Mouse (Mus musculus): ENCODE measurements at regions not wholly inside any gene's neighbourhood (a gene's known extent, or its start where the extent isn't known, plus 50 kb on each side); places are given as distances from the start of the nearest gene placed in this dataset.

GRCm38 (mm10) chr5:43088650-43089397 lies 144.1 kb upstream of the Cpeb2 start:
- in situ Hi-C loops (cut with MboI, MseI) = no loop called here

- in situ Hi-C loops (cut with MboI, MseI) = no loop called here
Observed at GRCm38 (mm10) chr5:43089475-43089874, 143.5 kb upstream of the Cpeb2 start.

GRCm38 (mm10) chr5:43089941-43090340 lies 143.0 kb upstream of the Cpeb2 start:
- in situ Hi-C loops (cut with MboI, MseI) = no loop called here

GRCm38 (mm10) chr5:43093647-43094326 lies 139.2 kb upstream of the Cpeb2 start:
- in situ Hi-C loops (cut with MboI, MseI) = no loop called here

GRCm38 (mm10) chr5:43094329-43094898 lies 138.6 kb upstream of the Cpeb2 start:
- in situ Hi-C loops (cut with MboI, MseI) = no loop called here

- in situ Hi-C loops (cut with MboI, MseI) = no loop called here
Observed at GRCm38 (mm10) chr5:43102000-43102459, 130.9 kb upstream of the Cpeb2 start.

GRCm38 (mm10) chr5:43102590-43102989 lies 130.4 kb upstream of the Cpeb2 start:
- in situ Hi-C loops (cut with MboI, MseI) = no loop called here

- in situ Hi-C loops (cut with MboI, MseI) = no loop called here
Observed at GRCm38 (mm10) chr5:43103728-43104127, 129.2 kb upstream of the Cpeb2 start.

GRCm38 (mm10) chr5:43105528-43105927 lies 127.4 kb upstream of the Cpeb2 start:
- in situ Hi-C loops (cut with MboI, MseI) = no loop called here

- in situ Hi-C loops (cut with MboI, MseI) = no loop called here
Observed at GRCm38 (mm10) chr5:43107436-43108259, 125.3 kb upstream of the Cpeb2 start.

- in situ Hi-C loops (cut with MboI, MseI) = no loop called here
Observed at GRCm38 (mm10) chr5:43108260-43108589, 124.7 kb upstream of the Cpeb2 start.

GRCm38 (mm10) chr5:43110122-43110521 lies 122.8 kb upstream of the Cpeb2 start:
- in situ Hi-C loops (cut with MboI, MseI) = no loop called here

- in situ Hi-C loops (cut with MboI, MseI) = no loop called here
Observed at GRCm38 (mm10) chr5:43111740-43112139, 121.2 kb upstream of the Cpeb2 start.

- in situ Hi-C loops (cut with MboI, MseI) = no loop called here
Observed at GRCm38 (mm10) chr5:43113405-43114119, 119.4 kb upstream of the Cpeb2 start.

GRCm38 (mm10) chr5:43115507-43115906 lies 117.5 kb upstream of the Cpeb2 start:
- in situ Hi-C loops (cut with MboI, MseI) = no loop called here

- in situ Hi-C loops (cut with MboI, MseI) = no loop called here
Observed at GRCm38 (mm10) chr5:43116821-43117220, 116.1 kb upstream of the Cpeb2 start.

GRCm38 (mm10) chr5:43121065-43121464 lies 111.9 kb upstream of the Cpeb2 start:
- in situ Hi-C loops (cut with MboI, MseI) = no loop called here

GRCm38 (mm10) chr5:43124301-43124700 lies 108.7 kb upstream of the Cpeb2 start:
- in situ Hi-C loops (cut with MboI, MseI) = no loop called here

GRCm38 (mm10) chr5:43125774-43126536 lies 107.0 kb upstream of the Cpeb2 start:
- in situ Hi-C loops (cut with MboI, MseI) = no loop called here

- in situ Hi-C loops (cut with MboI, MseI) = no loop called here
Observed at GRCm38 (mm10) chr5:43130377-43130776, 102.6 kb upstream of the Cpeb2 start.

Measured in regulatory T cell (primary cell).